Mouse (Mus musculus) G1E (cell line): ENCODE data around the gene Cldn16.

ENCODE experiments used
- CTCF ChIP-seq: IDR thresholded peaks from 2 replicates; pipeline ENCODE4 v1.5.1; 2012; ENCODE audit warnings: low read depth, low read length, inconsistent platforms, mixed read lengths
- GATA1 ChIP-seq: IDR thresholded peaks from 2 replicates; pipeline ENCODE4 v1.6.1; 2012; ENCODE audit warnings: borderline replicate concordance, low read length, inconsistent platforms, mixed read lengths
- TAL1 ChIP-seq: conservative IDR thresholded peaks from 2 replicates; pipeline ENCODE4 v1.6.1; 2012; ENCODE audit warnings: low read depth, low read length, inconsistent platforms, mixed read lengths

- TF ChIP-seq CTCF (no peak), GATA1 (no peak), TAL1 (no peak)
Observed at GRCm38 (mm10) chr16:26433486-26433885, 29.4 kb upstream of the Cldn16 start.
